Mouse (Mus musculus) cerebellum, adult (tissue): ENCODE data around the gene Rgma.

ENCODE experiments used
- ATAC-seq: cut with Nextera tagmentation; 2 replicates; pipeline ENCODE4 v1.9.2; 2017; ENCODE audit warnings: mild to moderate bottlenecking, moderate library complexity, mixed read lengths; ENCODE audit not compliant: insufficient number of reproducible peaks, low FRiP score, low TSS enrichment

The Rgma gene

GRCm38 (mm10) chr7:73398319-73398718, 23.0 kb downstream of the Rgma start:
- peak; percentile 39; the same call in 1 of the 2 replicates for ATAC-seq

- ATAC-seq = peak; percentile 45; the same call in 1 of the 2 replicates
Observed at GRCm38 (mm10) chr7:73398806-73399442, 23.6 kb downstream of the Rgma start.

GRCm38 (mm10) chr7:73399501-73400044, 24.3 kb downstream of the Rgma start:
- peak; percentile 69 for ATAC-seq

GRCm38 (mm10) chr7:73400051-73400916, 25.0 kb downstream of the Rgma start:
- no peak for ATAC-seq

GRCm38 (mm10) chr7:73402106-73402505, 26.8 kb downstream of the Rgma start:
- ATAC-seq = no peak

GRCm38 (mm10) chr7:73402671-73403070, 27.4 kb downstream of the Rgma start:
- no peak for ATAC-seq

- ATAC-seq = no peak
Observed at GRCm38 (mm10) chr7:73403538-73403937, 28.2 kb downstream of the Rgma start.

GRCm38 (mm10) chr7:73405550-73405949, 30.2 kb downstream of the Rgma start:
- no peak for ATAC-seq

- ATAC-seq = no peak
Observed at GRCm38 (mm10) chr7:73411523-73411922, 36.2 kb downstream of the Rgma start.

- no peak for ATAC-seq
Observed at GRCm38 (mm10) chr7:73411986-73412385, 36.7 kb downstream of the Rgma start.

- no peak for ATAC-seq
Observed at GRCm38 (mm10) chr7:73412419-73412818, 37.1 kb downstream of the Rgma start.

- no peak for ATAC-seq
Observed at GRCm38 (mm10) chr7:73414192-73414591, 38.9 kb downstream of the Rgma start.

GRCm38 (mm10) chr7:73419375-73419774, 44.1 kb downstream of the Rgma start:
- no peak for ATAC-seq

GRCm38 (mm10) chr7:73420827-73421226, 45.5 kb downstream of the Rgma start:
- no peak for ATAC-seq

GRCm38 (mm10) chr7:73421278-73422015, 46.1 kb downstream of the Rgma start:
- no peak for ATAC-seq

- ATAC-seq = peak; percentile 56
Observed at GRCm38 (mm10) chr7:73422223-73423113, 47.2 kb downstream of the Rgma start.

GRCm38 (mm10) chr7:73423236-73423635, 47.9 kb downstream of the Rgma start:
- ATAC-seq = no peak

GRCm38 (mm10) chr7:73424243-73424642, 48.9 kb downstream of the Rgma start:
- ATAC-seq = peak; percentile 13; the same call in 1 of the 2 replicates

GRCm38 (mm10) chr7:73424705-73425104, 49.4 kb downstream of the Rgma start:
- no peak for ATAC-seq

GRCm38 (mm10) chr7:73425451-73425850, 50.1 kb downstream of the Rgma start:
- ATAC-seq = no peak
